Mouse (Mus musculus) liver, embryonic 13.5 days (tissue): ENCODE measurements around the gene Klhl29. TPM values are rescaled to one million over a fixed set of nuclear protein-coding genes. Genes with fewer than 3 reads are reported as not detected.

Source experiments
- ATAC-seq: fragments of 200-750 bp; cut with Nextera tagmentation; 2 replicates; pipeline ENCODE4 v1.8.0; 2017; ENCODE audit warnings: low read depth, mild to moderate bottlenecking, moderate number of reproducible peaks, moderate library complexity
- DNase-seq: peaks from one replicate; pipeline ENCODE4 v3.0.0; 2022
- H3K27ac ChIP-seq: fragments of 300-500 bp; sonication (generic); 2 replicates; pipeline ENCODE4 v1.5.1; 2015; ENCODE audit warnings: moderate library complexity, mild to moderate bottlenecking, inconsistent platforms
- H3K27me3 ChIP-seq: fragments of 300-500 bp; sonication (generic); 2 replicates; pipeline ENCODE4 v1.6.1; 2015; ENCODE audit warnings: mild to moderate bottlenecking, inconsistent platforms
- H3K36me3 ChIP-seq: fragments of 300-500 bp; sonication (generic); 2 replicates; pipeline ENCODE4 v1.6.1; 2015; ENCODE audit warnings: mild to moderate bottlenecking, inconsistent platforms
- H3K4me1 ChIP-seq: fragments of 300-500 bp; sonication (generic); replicated peaks from 2 replicates; pipeline ENCODE4 v1.6.1; 2015; ENCODE audit warnings: inconsistent platforms
- H3K4me2 ChIP-seq: fragments of 300-500 bp; sonication (generic); 2 replicates; pipeline ENCODE4 v1.6.1; 2015; ENCODE audit warnings: inconsistent platforms, mild to moderate bottlenecking, moderate library complexity
- H3K4me3 ChIP-seq: fragments of 300-500 bp; sonication (generic); replicated peaks from 2 replicates; pipeline ENCODE4 v1.5.1; 2015; ENCODE audit warnings: mild to moderate bottlenecking, inconsistent platforms
- H3K9ac ChIP-seq: fragments of 300-500 bp; sonication (generic); 2 replicates; pipeline ENCODE4 v1.6.1; 2015; ENCODE audit warnings: mild to moderate bottlenecking, inconsistent platforms
- H3K9me3 ChIP-seq: fragments of 300-500 bp; sonication (generic); replicated peaks from 2 replicates; pipeline ENCODE4 v1.6.1; 2016; ENCODE audit warnings: inconsistent platforms
- whole genome bisulfite sequencing: fragments of 180-500 bp; shearing (Covaris S2); methylation state at CpG from one replicate; pipeline ENCODE4 v1.1.7; 2015; ENCODE audit not compliant: insufficient replicate concordance; 5-methylcytosine and 5-hydroxymethylcytosine counted together
- polyA plus RNA-seq: library from polyadenylated mRNA; unstranded; fragments of >200 nt; fragmentation: Nextera tagmentation; extraction: Ambion mirVana; gene quantifications from 2 replicates; pipeline ENCODE4 v1.2.1, GENCODE M21; 2015

Klhl29 gene
- polyA plus RNA-seq, 1 experiment from 2014 or later: 0.05 TPM

DNA sequence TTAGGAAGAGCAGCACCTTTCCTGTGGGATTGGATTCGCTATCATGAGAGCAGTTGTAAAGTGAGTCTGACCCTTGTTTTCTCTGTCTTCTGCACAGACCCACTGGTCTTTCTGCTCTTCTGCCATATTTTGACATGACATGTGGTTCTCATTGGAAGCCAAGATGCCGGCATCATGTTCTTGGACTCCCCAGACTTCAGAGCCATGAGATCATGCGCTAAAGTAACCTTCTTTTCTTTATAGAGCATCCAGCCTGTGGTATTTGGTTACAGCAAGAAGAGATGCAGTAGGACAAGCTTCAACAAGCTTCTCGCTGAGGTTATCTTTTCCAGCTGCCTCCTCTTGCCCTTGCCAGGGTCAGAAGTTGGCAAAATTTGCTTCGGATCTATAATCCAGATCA, 145.0 kb downstream of the Klhl29 start:
- no peaks in the 10 kb centered on the region for H3K36me3 ChIP-seq
- no peak overlapping the region for H3K4me2 ChIP-seq
- no peak for ATAC-seq
- no peaks in the 10 kb centered on the region for H3K4me1 ChIP-seq
- no peak overlapping the region for H3K27ac ChIP-seq
- H3K27me3 ChIP-seq: no peaks in the 10 kb centered on the region
- no peaks in the 10 kb centered on the region for H3K9me3 ChIP-seq
- H3K4me3 ChIP-seq: no peak overlapping the region
- WGBS: 69% methylated on average over 5 of the region's 5 CpGs
- H3K9ac ChIP-seq: no peak overlapping the region
- DNase-seq: no peak

- Histone ChIP-seq H3K9ac (no peak overlapping the region), H3K36me3 (no peaks in the 10 kb centered on the region), H3K4me1 (no peaks in the 10 kb centered on the region), H3K9me3 (no peaks in the 10 kb centered on the region), H3K4me3 (no peak overlapping the region), H3K4me2 (no peak overlapping the region), H3K27me3 (no peaks in the 10 kb centered on the region), H3K27ac (no peak overlapping the region)
- 51% methylated on average over 14 of the region's 14 CpGs for WGBS
- DNase-seq (no peak), ATAC-seq (no peak)
These were observed 148.5 kb downstream of the Klhl29 start for GRCm38 (mm10) chr12:5226676-5227654.

- Histone ChIP-seq H3K27ac (no peak overlapping the region), H3K36me3 (no peaks in the 10 kb centered on the region), H3K9me3 (no peaks in the 10 kb centered on the region), H3K4me1 (no peaks in the 10 kb centered on the region), H3K9ac (no peak overlapping the region), H3K27me3 (no peaks in the 10 kb centered on the region), H3K4me2 (no peak overlapping the region), H3K4me3 (no peak overlapping the region)
- ATAC-seq (no peak), DNase-seq (no peak)
- WGBS: 17% methylated on average over 1 of the region's 1 CpGs
These were observed 151.9 kb downstream of the Klhl29 start for GRCm38 (mm10) chr12:5223595-5223994.

- H3K4me3 ChIP-seq: no peak overlapping the region
- H3K27ac ChIP-seq: no peak overlapping the region
- H3K4me2 ChIP-seq: no peak overlapping the region
- H3K27me3 ChIP-seq: no peaks in the 10 kb centered on the region
- no peaks in the 10 kb centered on the region for H3K36me3 ChIP-seq
- ATAC-seq (no peak), DNase-seq (no peak)
- no peak overlapping the region for H3K9ac ChIP-seq
- 70% methylated on average over 8 of the region's 8 CpGs for WGBS
- H3K4me1 ChIP-seq: no peaks in the 10 kb centered on the region
- H3K9me3 ChIP-seq: no peaks in the 10 kb centered on the region
These were observed 152.9 kb downstream of the Klhl29 start for GRCm38 (mm10) chr12:5222439-5223202.

DNA sequence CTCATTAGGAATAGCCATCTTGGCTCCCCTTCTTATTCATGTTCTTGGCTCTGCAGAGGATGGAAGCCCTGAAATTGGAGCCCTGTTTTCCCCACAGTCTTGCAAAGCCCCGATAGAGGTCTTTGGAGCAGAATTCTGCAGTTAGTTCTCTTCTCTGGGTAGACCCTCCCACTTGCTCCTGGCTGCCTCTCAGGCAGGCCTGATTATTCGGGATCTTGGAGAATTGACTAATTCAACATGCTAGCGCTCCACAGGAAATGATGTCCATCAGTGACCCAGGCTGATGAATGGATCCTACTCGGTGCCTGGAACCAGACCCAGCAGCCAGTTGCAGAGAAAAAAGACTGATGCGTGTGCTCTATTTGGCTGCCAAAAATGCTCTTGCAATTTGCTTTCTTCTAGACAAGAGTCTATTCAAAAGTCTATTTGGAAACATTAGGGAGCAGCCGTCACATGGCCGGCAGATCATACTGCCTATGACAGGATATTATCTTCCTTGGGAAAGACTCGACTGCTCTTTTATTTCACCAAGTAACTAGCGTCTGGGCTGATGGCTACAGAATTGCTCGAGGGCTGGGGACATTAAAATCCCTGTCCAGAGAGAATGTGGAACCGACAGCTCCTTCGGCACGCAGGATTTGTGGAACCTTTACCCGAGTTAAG, 155.4 kb downstream of the Klhl29 start:
- no peaks in the 10 kb centered on the region for H3K4me1 ChIP-seq
- no peak overlapping the region for H3K4me2 ChIP-seq
- DNase-seq (no peak), ATAC-seq (no peak)
- no peak overlapping the region for H3K27ac ChIP-seq
- no peak overlapping the region for H3K9ac ChIP-seq
- H3K27me3 ChIP-seq: no peaks in the 10 kb centered on the region
- 67% methylated on average over 14 of the region's 14 CpGs for WGBS
- H3K36me3 ChIP-seq: no peaks in the 10 kb centered on the region
- H3K4me3 ChIP-seq: no peak overlapping the region
- H3K9me3 ChIP-seq: no peaks in the 10 kb centered on the region

DNA sequence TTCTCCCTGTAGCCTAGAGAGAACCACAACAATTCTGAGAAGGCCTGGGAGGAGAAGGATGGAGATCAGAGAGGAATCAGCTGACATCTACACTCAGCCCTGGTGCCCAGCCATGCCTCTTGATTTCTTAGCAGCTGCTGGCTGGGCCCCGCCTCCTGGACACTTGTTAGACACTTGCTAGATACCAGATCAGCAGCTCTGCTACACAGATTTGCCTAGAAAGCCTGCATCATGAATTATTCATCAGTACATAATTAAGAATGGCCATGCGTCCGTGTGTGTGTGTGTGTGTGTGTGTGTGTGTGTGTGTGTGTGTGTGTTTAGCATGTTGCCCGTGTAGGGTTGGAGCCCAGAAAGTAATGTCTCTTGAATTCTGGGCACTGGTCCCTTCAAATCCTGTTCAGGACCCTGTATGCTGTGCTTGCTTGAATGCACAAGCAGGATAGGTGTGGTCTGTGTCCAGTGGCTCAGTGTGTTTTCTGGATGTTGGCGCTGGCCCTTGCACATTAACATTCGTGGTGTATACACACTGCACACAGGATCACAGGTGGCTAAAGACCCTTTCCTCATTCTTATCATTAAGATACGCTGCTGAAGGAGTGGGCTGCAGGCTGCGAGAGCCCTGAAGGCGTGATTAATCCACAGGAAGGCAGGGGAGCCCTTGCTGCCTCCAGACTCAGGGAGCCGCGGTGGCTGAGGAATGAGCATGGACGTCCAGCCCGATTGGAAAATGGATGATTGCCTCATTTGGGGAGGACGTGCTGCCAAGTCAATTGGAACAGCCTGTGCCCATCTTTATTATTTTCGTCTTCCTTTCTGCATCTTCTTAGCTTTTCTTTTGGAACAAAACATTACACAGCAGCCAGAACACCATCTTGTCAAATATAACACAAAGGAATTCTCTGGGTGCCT, 159.4 kb downstream of the Klhl29 start:
- WGBS: 64% methylated on average over 15 of the region's 15 CpGs
- no peak for DNase-seq

GRCm38 (mm10) chr12:5214266-5214665, 161.2 kb downstream of the Klhl29 start:
- 66% methylated on average over 9 of the region's 9 CpGs for WGBS
- no peak overlapping the region for H3K27ac ChIP-seq
- no peak overlapping the region for H3K4me3 ChIP-seq
- no peaks in the 10 kb centered on the region for H3K36me3 ChIP-seq
- no peaks in the 10 kb centered on the region for H3K4me1 ChIP-seq
- no peak for DNase-seq
- H3K9me3 ChIP-seq: no peaks in the 10 kb centered on the region
- H3K4me2 ChIP-seq: no peak overlapping the region
- H3K9ac ChIP-seq: no peak overlapping the region
- ATAC-seq: no peak
- no peaks in the 10 kb centered on the region for H3K27me3 ChIP-seq

More for the DNA sequence above, 159.4 kb downstream of the Klhl29 start:
- H3K27ac ChIP-seq: no peak overlapping the region
- H3K4me1 ChIP-seq: no peaks in the 10 kb centered on the region
- H3K4me3 ChIP-seq: no peak overlapping the region
- H3K36me3 ChIP-seq: no peaks in the 10 kb centered on the region
- no peak for ATAC-seq
- H3K9me3 ChIP-seq: no peaks in the 10 kb centered on the region
- no peaks in the 10 kb centered on the region for H3K27me3 ChIP-seq
- no peak overlapping the region for H3K4me2 ChIP-seq
- no peak overlapping the region for H3K9ac ChIP-seq

DNA sequence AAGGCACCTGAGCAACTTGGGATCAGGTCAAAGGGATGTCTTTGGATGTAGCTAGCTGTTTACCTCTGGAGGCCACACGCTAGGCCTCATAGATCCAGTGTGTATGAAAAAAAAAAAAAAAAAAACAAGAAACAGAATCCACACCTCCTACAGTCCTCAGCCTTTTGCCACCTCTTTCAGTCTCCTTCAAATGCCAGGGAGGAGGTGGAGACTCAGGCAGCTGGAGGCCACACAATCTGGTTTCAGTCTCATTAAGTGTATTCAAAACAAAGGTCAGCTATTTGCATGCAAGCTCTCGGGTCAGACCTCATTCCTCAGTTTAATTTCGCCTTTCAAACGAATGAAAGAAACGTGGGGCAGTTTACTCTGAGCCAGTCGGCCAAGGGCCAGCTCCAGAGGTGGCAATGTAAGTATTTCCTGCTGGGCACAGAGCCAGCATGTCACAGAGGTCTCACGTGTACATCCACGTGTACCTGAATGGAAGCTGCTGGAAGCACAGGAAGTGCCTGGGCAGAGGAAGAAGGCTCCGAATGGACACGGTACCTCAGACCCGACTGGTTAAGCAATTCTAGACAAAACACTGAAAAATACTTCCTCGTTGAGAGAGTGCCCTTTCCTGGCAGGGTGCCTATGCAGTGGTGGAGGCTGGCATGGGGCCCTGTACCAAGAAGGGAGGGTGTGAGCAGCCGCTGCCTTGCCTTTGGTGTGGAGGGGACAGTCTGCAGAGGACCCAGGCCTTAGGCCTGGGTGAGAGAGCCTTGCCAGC, 162.0 kb downstream of the Klhl29 start:
- Histone ChIP-seq H3K27me3 (no peaks in the 10 kb centered on the region), H3K4me2 (no peak overlapping the region), H3K9ac (no peak overlapping the region), H3K4me1 (no peaks in the 10 kb centered on the region), H3K4me3 (no peak overlapping the region), H3K27ac (no peak overlapping the region), H3K36me3 (no peaks in the 10 kb centered on the region), H3K9me3 (no peaks in the 10 kb centered on the region)
- DNase-seq (no peak), ATAC-seq (no peak)
- WGBS: 31% methylated on average over 13 of the region's 13 CpGs

DNA sequence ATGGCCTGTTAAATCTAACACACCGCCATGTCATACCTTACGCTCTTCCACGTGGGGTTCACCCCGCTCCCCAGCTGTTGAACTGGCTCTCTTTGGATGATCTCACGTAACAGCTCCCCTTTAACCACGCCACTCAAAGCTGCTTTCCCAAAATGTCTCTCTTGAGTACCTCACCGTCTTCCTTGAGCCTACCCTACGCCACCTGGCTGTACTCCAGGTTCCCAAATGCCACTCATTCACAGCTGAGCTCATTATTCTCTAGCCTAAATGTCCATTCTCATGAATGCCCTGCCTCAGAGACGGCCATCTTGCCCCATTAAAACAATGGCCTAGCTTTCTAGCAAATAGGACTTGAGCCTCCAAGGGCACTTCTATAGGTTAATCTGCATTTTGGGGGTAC, 163.6 kb downstream of the Klhl29 start:
- Histone ChIP-seq H3K36me3 (no peaks in the 10 kb centered on the region), H3K27ac (no peak overlapping the region), H3K4me1 (no peaks in the 10 kb centered on the region), H3K9me3 (no peaks in the 10 kb centered on the region), H3K27me3 (no peaks in the 10 kb centered on the region), H3K4me2 (no peak overlapping the region), H3K9ac (no peak overlapping the region), H3K4me3 (no peak overlapping the region)
- WGBS: 78% methylated on average over 9 of the region's 9 CpGs
- no peak for DNase-seq
- no peak for ATAC-seq

GRCm38 (mm10) chr12:5210786-5211185, 164.7 kb downstream of the Klhl29 start:
- DNase-seq: no peak
- ATAC-seq: no peak
- no peak overlapping the region for H3K9ac ChIP-seq
- H3K36me3 ChIP-seq: no peaks in the 10 kb centered on the region
- WGBS: 70% methylated on average over 9 of the region's 9 CpGs
- no peaks in the 10 kb centered on the region for H3K27me3 ChIP-seq
- no peaks in the 10 kb centered on the region for H3K9me3 ChIP-seq
- H3K4me2 ChIP-seq: no peak overlapping the region
- H3K27ac ChIP-seq: no peak overlapping the region
- H3K4me1 ChIP-seq: no peaks in the 10 kb centered on the region
- H3K4me3 ChIP-seq: no peak overlapping the region
